Mouse (Mus musculus): ENCODE data around the gene Cenpf. TPM values are rescaled to one million over a fixed set of nuclear protein-coding genes. Genes with fewer than 3 reads are reported as not detected.

Gene Cenpf
- polyA plus RNA-seq, 1 experiment = 169 TPM

DNA sequence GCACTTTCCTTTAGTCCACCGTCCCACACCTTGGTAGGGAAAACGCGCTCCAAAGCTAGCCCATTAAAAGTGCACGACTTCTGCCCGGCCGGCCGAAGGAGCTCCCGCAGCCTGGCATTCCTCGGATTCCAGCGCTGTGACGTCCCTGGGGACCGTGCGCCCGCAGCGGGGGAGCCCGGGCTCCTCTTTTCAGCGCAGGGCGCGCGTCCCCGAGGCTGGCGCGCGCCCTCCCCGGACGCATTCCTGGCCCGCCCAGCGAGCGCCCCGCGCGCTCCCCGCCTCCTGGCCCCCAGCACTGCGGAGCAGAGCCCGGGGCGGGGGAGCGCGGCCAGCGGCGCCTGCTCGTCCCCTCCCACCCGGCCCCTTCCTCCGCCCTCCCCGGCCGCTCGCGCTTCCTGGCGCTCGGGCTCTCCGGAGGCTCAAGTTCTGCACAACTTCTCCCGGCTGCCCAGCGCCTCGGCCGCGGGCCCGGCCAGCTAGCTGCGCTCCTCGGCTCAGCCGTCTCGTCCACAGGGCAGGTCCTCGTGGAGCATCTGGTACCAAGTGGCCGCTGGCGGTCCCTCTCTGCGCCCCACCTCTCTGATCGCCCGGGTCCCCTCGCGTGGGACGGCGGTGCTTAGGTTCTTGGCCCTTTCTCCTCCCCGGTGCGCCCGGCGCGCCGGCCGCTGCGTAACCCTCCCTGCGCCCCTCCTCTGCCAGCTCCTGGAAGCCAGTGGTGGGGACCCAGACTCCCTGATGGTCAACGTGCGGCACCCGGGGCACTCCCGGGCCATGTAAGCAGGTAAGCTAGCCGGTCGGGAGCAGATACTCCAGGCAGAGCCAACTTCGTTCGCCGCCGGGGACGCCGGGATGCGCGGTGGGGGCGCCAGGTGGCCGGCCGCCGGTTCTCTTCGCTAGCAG is 40.2 kb upstream of the Cenpf start, which contains the start of gene Ptpn14:
Gene Ptpn14, plus strand, starts transcription at position 385 of the 900 bp plus-strand sequence.
- Histone ChIP-seq H3K27me3 (ENCODE audit: control insufficient read depth, insufficient read depth, low read length, poor library complexity, severe bottlenecking) (no peaks in the 10 kb centered on the region), H3K27ac (ENCODE audit: insufficient read depth, low read length) (peak within 1 kb of the TSS; percentile 88), H3K36me3 (ENCODE audit: control insufficient read depth, insufficient read depth, low read length, poor library complexity, severe bottlenecking) (peaks cover 2% of the 10 kb centered on the region; the same call in 1 of the 2 replicates), H3K9me3 (replicated peaks; ENCODE audit: control insufficient read depth, insufficient read depth, low read length, poor library complexity, severe bottlenecking) (no peaks in the 10 kb centered on the region), H3K9ac (ENCODE audit: low read depth, poor library complexity, severe bottlenecking) (peak within 1 kb of the TSS; percentile 96), H3K4me1 (ENCODE audit: control insufficient read depth, insufficient read depth, low read length) (peaks cover 2% of the 10 kb centered on the region), H3K4me3 (ENCODE audit: low read depth, low read length) (peak within 1 kb of the TSS; percentile 94)
- no peak for TF ChIP-seq POLR2A (IDR thresholded peaks at IDR 0.05; ENCODE audit: insufficient read depth, low read length)
- TF ChIP-seq EP300 (IDR thresholded peaks at IDR 0.05; ENCODE audit: insufficient read depth, low read depth, low read length) = 0 out of 2 replicates have a peak, but pooled peaks have one; percentile 41

DNA sequence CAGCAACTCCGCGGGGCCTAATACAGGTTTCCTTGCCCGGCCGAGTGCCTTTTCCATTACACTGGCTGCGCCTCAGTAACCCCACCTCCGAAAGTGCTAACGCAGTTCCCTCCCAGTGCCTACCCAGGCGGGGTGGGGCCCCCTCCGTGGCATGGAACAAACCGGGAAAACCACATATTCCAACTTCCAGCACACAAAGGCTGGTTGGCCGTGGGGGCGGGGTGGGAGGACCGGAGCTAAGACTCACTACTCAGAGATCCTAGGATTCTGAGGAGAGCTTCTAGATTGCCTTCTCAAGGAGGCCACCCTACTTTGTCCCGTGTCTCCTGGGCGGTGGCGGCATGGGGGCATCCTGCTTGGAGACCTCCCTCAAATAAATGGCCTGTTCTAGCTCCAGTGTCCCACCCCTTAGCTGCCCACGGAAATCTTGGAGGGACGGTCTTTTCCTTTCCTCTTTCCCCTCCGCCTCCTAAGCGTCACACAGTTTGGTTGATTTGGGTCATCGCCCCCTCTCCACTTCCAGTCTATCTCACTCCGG is 39.5 kb upstream of the Cenpf start:
- TF ChIP-seq POLR2A (IDR thresholded peaks at IDR 0.05; ENCODE audit: insufficient read depth, low read length) (no peak), EP300 (IDR thresholded peaks at IDR 0.05; ENCODE audit: insufficient read depth, low read depth, low read length) (0 out of 2 replicates have a peak, but pooled peaks have one; percentile 24)
- no peaks in the 10 kb centered on the region for H3K27me3 ChIP-seq (ENCODE audit: control insufficient read depth, insufficient read depth, low read length, poor library complexity, severe bottlenecking)
- H3K4me1 ChIP-seq (ENCODE audit: control insufficient read depth, insufficient read depth, low read length) = peaks cover 2% of the 10 kb centered on the region
- peak overlapping the region; percentile 89 for H3K4me3 ChIP-seq (ENCODE audit: low read depth, low read length)
- peak overlapping the region; percentile 88 for H3K27ac ChIP-seq (ENCODE audit: insufficient read depth, low read length)
- peaks cover 2% of the 10 kb centered on the region; the same call in 1 of the 2 replicates for H3K36me3 ChIP-seq (ENCODE audit: control insufficient read depth, insufficient read depth, low read length, poor library complexity, severe bottlenecking)
- peak overlapping the region; percentile 96 for H3K9ac ChIP-seq (ENCODE audit: low read depth, poor library complexity, severe bottlenecking)
- H3K9me3 ChIP-seq (replicated peaks; ENCODE audit: control insufficient read depth, insufficient read depth, low read length, poor library complexity, severe bottlenecking) = no peaks in the 10 kb centered on the region

DNA sequence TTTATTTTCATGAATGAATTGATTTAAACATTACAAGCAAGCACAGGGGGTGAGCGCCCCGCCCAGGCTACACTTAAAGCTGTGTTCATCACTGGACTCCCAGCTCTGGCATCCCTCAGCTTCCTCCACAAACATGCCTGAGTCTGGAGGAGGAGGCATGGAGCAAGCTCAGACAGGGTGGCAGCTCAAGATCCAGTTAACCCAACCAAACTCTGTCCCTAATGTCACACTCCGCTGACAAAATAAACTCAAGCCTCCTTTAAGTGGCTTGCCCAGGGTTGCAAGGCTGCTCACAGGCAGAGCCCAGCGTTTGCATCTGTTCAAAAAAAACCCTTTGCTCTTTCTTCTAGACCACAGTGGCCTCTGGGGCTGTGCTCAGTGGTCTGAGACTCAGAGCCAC is 38.2 kb upstream of the Cenpf start:
- Histone ChIP-seq H3K9ac (ENCODE audit: low read depth, poor library complexity, severe bottlenecking) (no peak overlapping the region), H3K36me3 (ENCODE audit: control insufficient read depth, insufficient read depth, low read length, poor library complexity, severe bottlenecking) (peaks cover 2% of the 10 kb centered on the region; the same call in 1 of the 2 replicates), H3K27ac (ENCODE audit: insufficient read depth, low read length) (no peak overlapping the region), H3K9me3 (replicated peaks; ENCODE audit: control insufficient read depth, insufficient read depth, low read length, poor library complexity, severe bottlenecking) (no peaks in the 10 kb centered on the region), H3K4me1 (ENCODE audit: control insufficient read depth, insufficient read depth, low read length) (no peaks in the 10 kb centered on the region), H3K27me3 (ENCODE audit: control insufficient read depth, insufficient read depth, low read length, poor library complexity, severe bottlenecking) (no peaks in the 10 kb centered on the region), H3K4me3 (ENCODE audit: low read depth, low read length) (no peak overlapping the region)
- TF ChIP-seq EP300 (IDR thresholded peaks at IDR 0.05; ENCODE audit: insufficient read depth, low read depth, low read length) (no peak), CTCF (IDR thresholded peaks at IDR 0.05; ENCODE audit: low read depth, low read length) (no peak), POLR2A (IDR thresholded peaks at IDR 0.05; ENCODE audit: insufficient read depth, low read length) (no peak)

DNA sequence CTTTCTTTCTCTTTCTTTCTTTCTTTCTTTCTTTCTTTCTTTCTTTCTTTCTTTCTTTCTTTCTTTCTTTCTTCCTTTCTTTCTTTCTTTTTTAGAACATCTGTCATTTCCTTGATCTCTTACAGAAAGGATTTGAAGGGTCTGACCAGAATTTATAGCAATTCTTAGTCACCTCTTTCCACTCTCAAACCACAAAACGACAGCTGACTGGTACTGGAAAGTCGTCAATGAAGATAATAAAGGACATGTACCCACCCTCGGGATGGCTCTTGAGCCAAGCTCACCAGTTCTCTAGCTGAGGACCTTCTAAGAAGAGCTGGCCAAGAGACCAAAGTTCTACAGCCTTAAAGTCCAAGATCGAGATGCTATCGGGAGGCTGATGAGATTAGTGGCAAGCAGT is 30.7 kb upstream of the Cenpf start:
- H3K27me3 ChIP-seq (ENCODE audit: control insufficient read depth, insufficient read depth, low read length, poor library complexity, severe bottlenecking) = no peaks in the 10 kb centered on the region
- no peaks in the 10 kb centered on the region for H3K36me3 ChIP-seq (ENCODE audit: control insufficient read depth, insufficient read depth, low read length, poor library complexity, severe bottlenecking)
- H3K4me3 ChIP-seq (ENCODE audit: low read depth, low read length) = no peak overlapping the region
- no peak for TF ChIP-seq POLR2A (IDR thresholded peaks at IDR 0.05; ENCODE audit: insufficient read depth, low read length)
- no peak for TF ChIP-seq EP300 (IDR thresholded peaks at IDR 0.05; ENCODE audit: insufficient read depth, low read depth, low read length)
- no peak for TF ChIP-seq CTCF (IDR thresholded peaks at IDR 0.05; ENCODE audit: low read depth, low read length)
- no peaks in the 10 kb centered on the region for H3K9me3 ChIP-seq (replicated peaks; ENCODE audit: control insufficient read depth, insufficient read depth, low read length, poor library complexity, severe bottlenecking)
- H3K9ac ChIP-seq (ENCODE audit: low read depth, poor library complexity, severe bottlenecking) = no peak overlapping the region
- H3K27ac ChIP-seq (ENCODE audit: insufficient read depth, low read length) = no peak overlapping the region
- H3K4me1 ChIP-seq (ENCODE audit: control insufficient read depth, insufficient read depth, low read length) = no peaks in the 10 kb centered on the region

DNA sequence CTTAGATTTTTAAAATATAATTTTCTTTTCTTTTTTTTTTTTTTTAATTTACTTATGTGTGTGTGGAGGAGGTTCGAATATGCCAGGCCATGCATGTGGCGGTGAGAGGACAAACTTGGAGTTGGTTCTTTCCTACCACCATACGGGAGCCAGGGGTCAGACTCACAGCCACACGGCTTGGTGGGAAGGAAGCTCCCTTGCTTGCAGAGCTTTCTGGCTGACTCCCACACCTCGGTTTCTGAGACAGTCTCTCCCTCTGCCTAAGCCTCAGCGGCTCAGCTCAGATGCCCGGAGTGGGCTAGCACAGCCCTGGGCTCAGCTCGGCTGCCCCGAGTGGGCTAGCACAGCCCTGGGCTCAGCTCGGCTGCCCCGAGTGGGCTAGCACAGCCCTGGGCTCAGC is 29.7 kb upstream of the Cenpf start:
- H3K4me1 ChIP-seq (ENCODE audit: control insufficient read depth, insufficient read depth, low read length) = no peaks in the 10 kb centered on the region
- no peak for TF ChIP-seq POLR2A (IDR thresholded peaks at IDR 0.05; ENCODE audit: insufficient read depth, low read length)
- TF ChIP-seq CTCF (IDR thresholded peaks at IDR 0.05; ENCODE audit: low read depth, low read length) = no peak
- TF ChIP-seq EP300 (IDR thresholded peaks at IDR 0.05; ENCODE audit: insufficient read depth, low read depth, low read length) = no peak
- 0 out of 2 replicates have a peak overlapping the region, but pooled peaks have one; percentile 18 for H3K9ac ChIP-seq (ENCODE audit: low read depth, poor library complexity, severe bottlenecking)
- no peak overlapping the region for H3K27ac ChIP-seq (ENCODE audit: insufficient read depth, low read length)
- no peaks in the 10 kb centered on the region for H3K36me3 ChIP-seq (ENCODE audit: control insufficient read depth, insufficient read depth, low read length, poor library complexity, severe bottlenecking)
- H3K27me3 ChIP-seq (ENCODE audit: control insufficient read depth, insufficient read depth, low read length, poor library complexity, severe bottlenecking) = no peaks in the 10 kb centered on the region
- H3K9me3 ChIP-seq (replicated peaks; ENCODE audit: control insufficient read depth, insufficient read depth, low read length, poor library complexity, severe bottlenecking) = no peaks in the 10 kb centered on the region
- H3K4me3 ChIP-seq (ENCODE audit: low read depth, low read length) = peak overlapping the region; percentile 32

All from ES-Bruce4 (cell line).